Mouse (Mus musculus) forebrain, embryonic 11.5 days (tissue): ENCODE data around the gene C1qb. TPM values are rescaled to one million over a fixed set of nuclear protein-coding genes. Genes with fewer than 3 reads are reported as not detected.

ENCODE experiments used
- ATAC-seq: fragments of 200-750 bp; cut with Nextera tagmentation; replicated peaks from 2 replicates; pipeline ENCODE4 v1.8.0; 2017; ENCODE audit warnings: moderate TSS enrichment; ENCODE audit not compliant: low FRiP score
- DNase-seq: peaks from one replicate; pipeline ENCODE4 v3.0.0-alpha.2; 2017; ENCODE audit warnings: low spot score
- H3K27ac ChIP-seq: fragments of 300-500 bp; sonication (generic); 2 replicates; pipeline ENCODE4 v1.5.1; 2014; ENCODE audit warnings: low read depth, low read length
- H3K27me3 ChIP-seq: fragments of 300-500 bp; sonication (generic); 2 replicates; pipeline ENCODE4 v1.6.1; 2014; ENCODE audit warnings: mild to moderate bottlenecking, low read length, mixed read lengths; ENCODE audit not compliant: control insufficient read depth, insufficient read depth
- H3K36me3 ChIP-seq: fragments of 300-500 bp; sonication (generic); 2 replicates; pipeline ENCODE4 v1.6.1; 2014; ENCODE audit warnings: mild to moderate bottlenecking, low read length, moderate library complexity, mixed read lengths; ENCODE audit not compliant: control insufficient read depth, insufficient read depth
- H3K4me1 ChIP-seq: fragments of 300-500 bp; sonication (generic); replicated peaks from 2 replicates; pipeline ENCODE4 v1.6.1; 2014; ENCODE audit warnings: low read length, mixed read lengths; ENCODE audit not compliant: control insufficient read depth, insufficient read depth
- H3K4me2 ChIP-seq: fragments of 300-500 bp; sonication (generic); 2 replicates; pipeline ENCODE4 v1.6.1; 2014; ENCODE audit warnings: low read depth, mild to moderate bottlenecking, low read length, moderate library complexity, mixed read lengths; ENCODE audit not compliant: severe bottlenecking
- H3K4me3 ChIP-seq: fragments of 300-500 bp; sonication (generic); 2 replicates; pipeline ENCODE4 v1.5.1; 2014; ENCODE audit warnings: low read depth, low read length
- H3K9ac ChIP-seq: fragments of 300-500 bp; sonication (generic); 2 replicates; pipeline ENCODE4 v1.6.1; 2014; ENCODE audit warnings: low read length
- H3K9me3 ChIP-seq: fragments of 300-500 bp; sonication (generic); 2 replicates; pipeline ENCODE4 v1.6.1; 2016; ENCODE audit warnings: low read length, mixed read lengths; ENCODE audit not compliant: control insufficient read depth
- WGBS: fragments of 180-500 bp; shearing (Covaris S2); extraction: QIAGEN DNeasy Blood & Tissue Kit; methylation state at CpG from one replicate; pipeline ENCODE4 v1.1.7; 2014; 5-methylcytosine and 5-hydroxymethylcytosine counted together
- polyA plus RNA-seq: library from polyadenylated mRNA; unstranded; fragments of >200 nt; fragmentation: Nextera tagmentation; extraction: Ambion mirVana; gene quantifications from 2 replicates; pipeline ENCODE4 v1.2.1, GENCODE M21; 2014

C1qb gene
- polyA plus RNA-seq = 19.7 and 21.1 TPM in 2 replicates

DNA sequence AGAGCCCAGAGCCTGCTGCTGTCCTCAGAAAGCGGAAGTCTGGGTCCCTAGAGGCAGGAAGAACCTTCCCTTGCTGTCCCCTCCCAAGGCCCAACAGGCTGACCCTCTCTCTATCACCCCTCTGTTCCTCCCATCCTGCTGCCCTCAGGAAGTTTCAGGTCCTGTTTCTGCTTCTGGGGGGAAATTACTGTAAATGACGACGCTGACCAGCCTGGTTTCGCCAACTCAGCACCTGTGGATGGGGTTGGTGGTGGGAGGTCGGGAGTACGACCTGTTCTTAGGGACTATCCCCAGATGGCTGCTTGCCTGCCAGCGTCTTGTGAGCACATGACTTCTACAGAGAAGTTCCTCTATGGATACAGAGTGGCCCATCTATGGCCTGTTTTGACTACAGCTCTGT lies at the start of gene C1qb:
Gene C1qb, minus strand, starts transcription at position 87 of the 400 bp plus-strand sequence.
- Histone ChIP-seq H3K9me3 (no peaks in the 10 kb centered on the region), H3K4me2 (no peak within 1 kb of the TSS), H3K4me3 (no peak within 1 kb of the TSS), H3K27me3 (no peaks in the 10 kb centered on the region), H3K9ac (no peak within 1 kb of the TSS), H3K27ac (no peak within 1 kb of the TSS), H3K36me3 (no peaks in the 10 kb centered on the region), H3K4me1 (no peaks in the 10 kb centered on the region)
- DNase-seq (no peak), ATAC-seq (no peak)
- 77% methylated on average over 7 of the region's 7 CpGs for WGBS

DNA sequence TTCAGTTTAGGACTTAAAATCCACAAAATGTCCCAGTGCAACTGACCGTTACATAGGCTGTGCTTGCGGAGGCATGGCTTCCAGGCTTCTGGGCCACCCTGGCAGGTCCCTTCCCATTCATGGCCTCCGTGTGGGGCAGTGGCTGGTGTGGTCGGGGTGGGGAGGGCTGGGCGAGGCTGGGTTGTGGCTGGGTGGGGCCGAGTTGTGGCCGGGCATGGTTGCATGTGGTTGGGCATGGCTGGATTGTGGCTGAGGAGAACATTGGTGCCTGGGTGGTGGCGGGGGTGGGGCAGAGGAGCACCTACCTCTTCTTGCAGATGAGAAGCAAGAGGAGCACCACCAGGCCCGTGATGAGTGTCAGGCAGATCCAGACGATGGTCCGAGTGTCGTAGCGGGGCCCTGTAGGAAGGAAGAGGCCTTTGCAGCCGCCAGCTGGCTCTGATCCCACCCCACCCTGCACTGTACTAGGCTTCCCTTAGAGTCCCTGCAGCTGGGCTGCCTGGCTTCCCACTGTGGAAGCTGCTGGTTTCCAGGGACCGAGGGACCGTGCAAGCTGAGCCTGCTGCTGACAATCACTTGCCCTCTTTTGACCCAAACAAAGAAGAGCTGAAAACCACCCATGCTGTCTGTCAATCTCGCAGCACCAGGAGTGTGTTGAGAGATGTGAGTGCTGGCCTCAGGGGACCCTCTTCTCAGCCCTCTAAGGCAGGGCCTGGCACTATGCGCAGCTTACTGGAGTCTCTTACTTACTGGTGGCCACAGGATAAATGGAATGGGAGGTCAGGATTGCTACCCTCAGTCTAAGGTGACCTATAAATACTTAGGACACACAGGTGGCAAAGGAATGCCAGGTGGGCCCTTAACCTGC lies 49.0 kb upstream of the C1qb start:
- Histone ChIP-seq H3K27ac (no peak overlapping the region), H3K4me3 (no peak overlapping the region), H3K9ac (no peak overlapping the region), H3K27me3 (no peaks in the 10 kb centered on the region), H3K36me3 (no peaks in the 10 kb centered on the region), H3K4me1 (no peaks in the 10 kb centered on the region; the same call in 1 of the 2 replicates), H3K4me2 (no peak overlapping the region), H3K9me3 (no peaks in the 10 kb centered on the region)
- DNase-seq (no peak), ATAC-seq (no peak)
- WGBS = 54% methylated on average over 18 of the region's 18 CpGs

DNA sequence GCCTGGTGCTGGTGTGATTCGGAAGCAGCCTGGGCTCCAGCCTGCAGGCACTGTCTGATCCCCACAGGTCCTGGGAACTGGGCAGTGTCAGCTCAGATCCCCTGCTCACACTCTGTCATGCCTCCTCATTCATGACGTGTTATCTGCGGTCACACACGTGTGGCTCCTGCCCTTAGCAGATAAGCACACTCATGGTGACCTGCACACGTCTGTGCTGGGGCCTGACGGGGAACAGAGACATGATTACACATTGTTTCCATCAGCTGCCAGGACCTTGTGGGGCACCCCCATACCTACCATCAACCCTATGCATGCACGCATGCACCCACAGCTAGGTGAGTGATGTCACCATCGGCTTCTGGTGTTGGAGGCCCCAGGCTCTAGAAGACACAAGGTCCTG lies 44.5 kb upstream of the C1qb start:
- ATAC-seq (no peak), DNase-seq (no peak)
- H3K4me3 ChIP-seq = no peak overlapping the region
- H3K27me3 ChIP-seq = peaks cover 6% of the 10 kb centered on the region; the same call in 1 of the 2 replicates
- 91% methylated on average over 8 of the region's 8 CpGs for WGBS
- no peaks in the 10 kb centered on the region for H3K9me3 ChIP-seq
- H3K27ac ChIP-seq = no peak overlapping the region
- no peaks in the 10 kb centered on the region for H3K36me3 ChIP-seq
- H3K4me2 ChIP-seq = no peak overlapping the region
- no peak overlapping the region for H3K9ac ChIP-seq
- H3K4me1 ChIP-seq = no peaks in the 10 kb centered on the region; the same call in 1 of the 2 replicates

DNA sequence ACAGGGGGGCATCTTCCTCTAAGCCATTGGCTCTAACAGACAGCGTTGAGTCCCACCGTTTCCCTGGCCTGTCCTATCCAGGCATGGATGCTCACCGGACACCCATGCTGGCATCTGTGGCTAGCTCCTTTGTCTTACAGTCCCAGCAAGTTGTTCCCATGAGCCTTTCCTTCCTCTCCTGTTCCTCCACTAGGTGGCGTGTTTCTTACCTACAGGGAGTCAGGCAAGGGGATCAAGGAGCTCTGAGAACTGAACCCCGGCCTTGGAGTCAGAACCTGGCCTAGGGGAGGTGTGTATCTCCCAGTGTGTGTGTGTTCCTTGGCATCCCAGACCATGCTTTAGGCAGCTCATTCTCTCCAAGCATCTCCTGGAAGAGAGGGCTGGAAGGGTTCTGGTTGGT lies 42.9 kb upstream of the C1qb start:
- Histone ChIP-seq H3K9ac (no peak overlapping the region), H3K9me3 (no peaks in the 10 kb centered on the region), H3K27ac (no peak overlapping the region), H3K27me3 (peaks cover 14% of the 10 kb centered on the region; the same call in 1 of the 2 replicates), H3K36me3 (no peaks in the 10 kb centered on the region), H3K4me3 (no peak overlapping the region), H3K4me1 (no peaks in the 10 kb centered on the region), H3K4me2 (no peak overlapping the region)
- WGBS = 2% methylated on average over 5 of the region's 5 CpGs
- ATAC-seq (no peak), DNase-seq (no peak)

DNA sequence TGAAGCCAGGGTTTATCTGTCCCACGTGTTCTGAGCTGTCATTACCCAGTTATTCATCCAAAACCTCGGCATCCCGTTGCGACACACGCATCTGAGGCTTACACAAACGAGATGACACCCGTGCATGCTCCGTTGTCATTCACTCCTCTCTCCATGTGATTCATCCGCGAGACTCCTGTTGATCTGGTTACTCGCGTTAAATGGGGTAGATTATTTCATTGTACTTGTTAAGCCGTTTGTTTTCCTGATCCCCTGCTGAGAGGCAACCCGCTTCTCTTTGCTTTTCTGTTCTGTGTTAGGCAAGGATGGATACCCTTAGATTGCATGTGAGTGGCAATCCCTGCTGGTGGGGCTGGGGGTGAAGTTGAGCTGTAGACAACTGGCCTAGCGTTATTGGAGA lies 39.8 kb upstream of the C1qb start:
- DNase-seq (no peak), ATAC-seq (no peak)
- no peaks in the 10 kb centered on the region for H3K9me3 ChIP-seq
- H3K27me3 ChIP-seq = peaks cover 15% of the 10 kb centered on the region; the same call in 1 of the 2 replicates
- H3K4me3 ChIP-seq = no peak overlapping the region
- no peaks in the 10 kb centered on the region for H3K36me3 ChIP-seq
- no peak overlapping the region for H3K9ac ChIP-seq
- no peak overlapping the region for H3K27ac ChIP-seq
- no peaks in the 10 kb centered on the region for H3K4me1 ChIP-seq
- H3K4me2 ChIP-seq = no peak overlapping the region
- WGBS = 5% methylated on average over 15 of the region's 15 CpGs

DNA sequence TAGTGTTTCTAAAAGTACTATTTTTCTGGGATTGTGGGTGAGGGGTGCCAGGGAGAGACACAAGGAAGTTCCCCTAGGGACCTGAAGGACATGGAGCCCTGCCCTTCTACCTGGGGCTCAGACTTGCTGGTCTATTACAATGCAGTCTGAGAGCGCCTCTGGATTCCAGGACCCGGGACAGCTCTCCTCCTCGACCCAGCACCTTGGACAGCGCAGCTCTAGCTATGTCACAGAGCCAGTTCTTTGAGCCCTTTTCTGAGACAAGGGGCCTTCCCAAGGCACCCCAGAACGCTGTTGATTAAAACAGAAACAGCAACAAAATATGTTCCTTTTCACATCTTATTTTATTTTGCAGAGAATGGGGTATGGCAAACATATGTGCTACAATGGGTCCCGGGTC lies 38.5 kb upstream of the C1qb start:
- Histone ChIP-seq H3K4me1 (no peaks in the 10 kb centered on the region), H3K4me3 (no peak overlapping the region), H3K27me3 (peaks cover 15% of the 10 kb centered on the region; the same call in 1 of the 2 replicates), H3K27ac (no peak overlapping the region), H3K36me3 (no peaks in the 10 kb centered on the region), H3K9ac (no peak overlapping the region), H3K9me3 (no peaks in the 10 kb centered on the region), H3K4me2 (no peak overlapping the region)
- peak; percentile 84 for DNase-seq
- 7% methylated on average over 6 of the region's 6 CpGs for WGBS
- no peak for ATAC-seq

DNA sequence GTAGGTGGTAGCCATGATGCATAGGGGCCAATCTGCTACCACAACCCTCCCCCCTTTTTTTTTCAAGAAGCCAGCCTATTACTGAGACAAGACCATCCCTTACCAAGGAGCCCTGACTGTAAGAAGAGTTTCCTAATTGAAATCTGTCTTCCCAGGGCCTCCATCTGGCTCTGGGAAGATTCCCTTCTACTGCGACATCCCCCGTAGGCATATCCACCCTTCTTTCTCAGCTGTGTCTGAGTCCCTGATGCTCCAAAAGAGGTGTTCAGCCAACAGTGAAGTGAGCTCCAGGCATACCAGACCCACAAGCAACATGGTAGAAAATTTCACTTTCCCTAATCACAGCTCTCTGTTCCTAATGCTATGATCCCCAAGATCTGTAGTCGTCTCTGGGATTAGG lies 33.5 kb upstream of the C1qb start:
- no peak overlapping the region for H3K9ac ChIP-seq
- no peak overlapping the region for H3K4me3 ChIP-seq
- no peaks in the 10 kb centered on the region for H3K9me3 ChIP-seq
- no peaks in the 10 kb centered on the region for H3K36me3 ChIP-seq
- no peak for ATAC-seq
- H3K4me1 ChIP-seq = 0 out of 2 replicates have a peak, but pooled peaks cover 3% of the 10 kb centered on the region
- peaks cover 3% of the 10 kb centered on the region; the same call in 1 of the 2 replicates for H3K27me3 ChIP-seq
- H3K27ac ChIP-seq = no peak overlapping the region
- no peak for DNase-seq
- 78% methylated on average over 3 of the region's 3 CpGs for WGBS
- no peak overlapping the region for H3K4me2 ChIP-seq

DNA sequence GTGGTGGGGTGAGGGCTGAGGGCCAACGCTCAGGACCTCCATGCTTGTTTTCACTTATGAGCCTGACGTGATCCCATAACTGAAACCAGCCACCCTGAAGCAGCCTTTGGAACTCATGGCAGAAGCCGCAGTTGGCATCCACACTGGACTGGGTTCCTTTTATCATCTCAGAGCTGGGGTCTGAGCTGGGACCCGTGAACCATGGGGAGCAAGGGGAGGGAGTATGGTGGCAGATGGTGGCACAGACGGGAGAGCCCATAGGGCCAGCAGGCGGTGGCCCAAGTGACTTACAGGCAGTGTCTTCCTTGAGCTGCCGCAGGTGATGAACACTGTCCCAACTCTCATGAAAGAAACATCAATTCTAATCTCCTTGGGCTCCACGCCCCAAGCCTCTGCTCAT lies 32.8 kb upstream of the C1qb start:
- no peak overlapping the region for H3K4me3 ChIP-seq
- H3K4me1 ChIP-seq = 0 out of 2 replicates have a peak, but pooled peaks cover 3% of the 10 kb centered on the region
- DNase-seq (no peak), ATAC-seq (no peak)
- H3K36me3 ChIP-seq = no peaks in the 10 kb centered on the region
- no peak overlapping the region for H3K27ac ChIP-seq
- no peak overlapping the region for H3K4me2 ChIP-seq
- H3K9me3 ChIP-seq = no peaks in the 10 kb centered on the region
- H3K9ac ChIP-seq = no peak overlapping the region
- 89% methylated on average over 8 of the region's 8 CpGs for WGBS
- 0 out of 2 replicates have a peak, but pooled peaks cover 2% of the 10 kb centered on the region for H3K27me3 ChIP-seq

DNA sequence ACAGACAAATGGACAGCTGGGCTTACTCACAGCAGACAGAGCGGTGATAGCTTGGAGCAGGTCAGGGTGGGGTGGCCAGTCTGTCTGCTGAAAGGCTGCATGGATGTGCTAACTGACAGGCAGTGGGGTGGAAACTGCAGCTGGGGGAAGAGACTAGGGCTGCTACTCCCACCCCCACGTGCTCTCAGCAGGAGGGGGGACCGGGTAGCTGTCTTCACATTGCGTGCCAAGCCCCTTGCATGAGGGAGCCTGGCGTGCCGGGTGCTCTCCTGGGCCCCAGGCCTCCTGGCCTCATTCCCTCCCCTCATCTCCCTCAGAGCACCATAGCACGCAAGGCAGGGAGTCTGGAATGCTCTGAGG lies 31.2 kb upstream of the C1qb start:
- no peaks in the 10 kb centered on the region for H3K9me3 ChIP-seq
- no peak overlapping the region for H3K4me2 ChIP-seq
- no peak overlapping the region for H3K4me3 ChIP-seq
- WGBS = 58% methylated on average over 7 of the region's 7 CpGs
- H3K9ac ChIP-seq = no peak overlapping the region
- ATAC-seq (no peak), DNase-seq (no peak)
- H3K36me3 ChIP-seq = no peaks in the 10 kb centered on the region
- H3K27me3 ChIP-seq = no peaks in the 10 kb centered on the region
- H3K4me1 ChIP-seq = 0 out of 2 replicates have a peak, but pooled peaks cover 3% of the 10 kb centered on the region
- no peak overlapping the region for H3K27ac ChIP-seq
